Mouse (Mus musculus): Measurements from ENCODE around the gene Lima1. TPM values are rescaled to one million over a fixed set of nuclear protein-coding genes. Genes with fewer than 3 reads are reported as not detected.

The Lima1 gene
- total RNA-seq, 1 experiment = 69.9 TPM

- Histone ChIP-seq H3K27ac (ENCODE audit: insufficient read depth, low read depth, low read length, poor library complexity, severe bottlenecking) (no peak overlapping the region), H3K9me3 (ENCODE audit: control insufficient read depth, insufficient read depth, low read depth, low read length) (no peaks in the 10 kb centered on the region), H3K9ac (ENCODE audit: insufficient read depth, low read depth, low read length, poor library complexity, severe bottlenecking) (no peak overlapping the region), H3K4me3 (ENCODE audit: insufficient read depth in 1 of 2, low read depth in 1 of 2, low read length in 2 of 2, poor library complexity in 1 of 2, severe bottlenecking in 1 of 2) (no peak overlapping the region), H3K4me1 (ENCODE audit: control insufficient read depth in 2 of 2, insufficient read depth in 2 of 2, low read length in 2 of 2, poor library complexity in 1 of 2) (peaks cover 5% of the 10 kb centered on the region in 2 experiments; a peak in 3 of 4 replicates), H3K36me3 (ENCODE audit: control insufficient read depth, insufficient read depth, low read length, poor library complexity, severe bottlenecking) (peaks cover 19% of the 10 kb centered on the region; the same call in 1 of the 2 replicates)
- no peak for TF ChIP-seq ZNF384 (IDR thresholded peaks at IDR 0.05; ENCODE audit: low read depth, low read length)
- TF ChIP-seq CHD2 (IDR thresholded peaks at IDR 0.05; ENCODE audit: low read depth, low read length) = no peak
- TF ChIP-seq HCFC1 (IDR thresholded peaks at IDR 0.05; ENCODE audit: borderline replicate concordance, insufficient read depth, low read length) = no peak
- no peak for TF ChIP-seq MAFK (IDR thresholded peaks at IDR 0.05; ENCODE audit: insufficient read depth, low read depth, low read length)
- no peak for TF ChIP-seq ZC3H11A (IDR thresholded peaks at IDR 0.05; ENCODE audit: borderline replicate concordance, low read depth, low read length)
- in situ Hi-C loops (cut with MboI; ENCODE audit: low sequenced_read_pairs in 2 of 2, unreplicated experiment in 2 of 2) = no loop called here
- DNase-seq (ENCODE audit: low read depth, low spot score) = no peak
These were observed 69.1 kb downstream of the Lima1 start for GRCm38 (mm10) chr15:99806171-99806570.

GRCm38 (mm10) chr15:99805673-99806072, 69.6 kb downstream of the Lima1 start:
- no peak for DNase-seq (ENCODE audit: low read depth, low spot score)
- Histone ChIP-seq H3K36me3 (ENCODE audit: control insufficient read depth, insufficient read depth, low read length, poor library complexity, severe bottlenecking) (peaks cover 19% of the 10 kb centered on the region; the same call in 1 of the 2 replicates), H3K27ac (ENCODE audit: insufficient read depth, low read depth, low read length, poor library complexity, severe bottlenecking) (no peak overlapping the region), H3K9ac (ENCODE audit: insufficient read depth, low read depth, low read length, poor library complexity, severe bottlenecking) (no peak overlapping the region), H3K4me3 (ENCODE audit: insufficient read depth in 1 of 2, low read depth in 1 of 2, low read length in 2 of 2, poor library complexity in 1 of 2, severe bottlenecking in 1 of 2) (no peak overlapping the region), H3K4me1 (ENCODE audit: control insufficient read depth in 2 of 2, insufficient read depth in 2 of 2, low read length in 2 of 2, poor library complexity in 1 of 2) (peaks cover 5% of the 10 kb centered on the region in 2 experiments; a peak in 3 of 4 replicates), H3K9me3 (ENCODE audit: control insufficient read depth, insufficient read depth, low read depth, low read length) (no peaks in the 10 kb centered on the region)
- in situ Hi-C loops (cut with MboI; ENCODE audit: low sequenced_read_pairs in 2 of 2, unreplicated experiment in 2 of 2) = no loop called here
- TF ChIP-seq CHD2 (IDR thresholded peaks at IDR 0.05; ENCODE audit: low read depth, low read length) = no peak
- TF ChIP-seq ZNF384 (IDR thresholded peaks at IDR 0.05; ENCODE audit: low read depth, low read length) = no peak
- no peak for TF ChIP-seq MAFK (IDR thresholded peaks at IDR 0.05; ENCODE audit: insufficient read depth, low read depth, low read length)
- no peak for TF ChIP-seq HCFC1 (IDR thresholded peaks at IDR 0.05; ENCODE audit: borderline replicate concordance, insufficient read depth, low read length)
- no peak for TF ChIP-seq ZC3H11A (IDR thresholded peaks at IDR 0.05; ENCODE audit: borderline replicate concordance, low read depth, low read length)

GRCm38 (mm10) chr15:99803186-99803644, 72.0 kb downstream of the Lima1 start:
- Histone ChIP-seq H3K27ac (ENCODE audit: insufficient read depth, low read depth, low read length, poor library complexity, severe bottlenecking) (no peak overlapping the region), H3K36me3 (ENCODE audit: control insufficient read depth, insufficient read depth, low read length, poor library complexity, severe bottlenecking) (peaks cover 19% of the 10 kb centered on the region; the same call in 1 of the 2 replicates), H3K4me1 (ENCODE audit: control insufficient read depth in 2 of 2, insufficient read depth in 2 of 2, low read length in 2 of 2, poor library complexity in 1 of 2) (peaks cover 5 to 10% of the 10 kb centered on the region in 2 experiments; a peak in 3 of 4 replicates), H3K9me3 (ENCODE audit: control insufficient read depth, insufficient read depth, low read depth, low read length) (no peaks in the 10 kb centered on the region), H3K9ac (ENCODE audit: insufficient read depth, low read depth, low read length, poor library complexity, severe bottlenecking) (no peak overlapping the region), H3K4me3 (ENCODE audit: insufficient read depth in 1 of 2, low read depth in 1 of 2, low read length in 2 of 2, poor library complexity in 1 of 2, severe bottlenecking in 1 of 2) (no peak overlapping the region)
- DNase-seq (ENCODE audit: low read depth, low spot score) = no peak
- TF ChIP-seq CHD2 (IDR thresholded peaks at IDR 0.05; ENCODE audit: low read depth, low read length) = no peak
- TF ChIP-seq MAFK (IDR thresholded peaks at IDR 0.05; ENCODE audit: insufficient read depth, low read depth, low read length) = no peak
- no peak for TF ChIP-seq ZNF384 (IDR thresholded peaks at IDR 0.05; ENCODE audit: low read depth, low read length)
- no peak for TF ChIP-seq HCFC1 (IDR thresholded peaks at IDR 0.05; ENCODE audit: borderline replicate concordance, insufficient read depth, low read length)
- no peak for TF ChIP-seq ZC3H11A (IDR thresholded peaks at IDR 0.05; ENCODE audit: borderline replicate concordance, low read depth, low read length)
- in situ Hi-C loops (cut with MboI; ENCODE audit: low sequenced_read_pairs in 2 of 2, unreplicated experiment in 2 of 2) = no loop called here

- Histone ChIP-seq H3K9ac (ENCODE audit: insufficient read depth, low read depth, low read length, poor library complexity, severe bottlenecking) (no peak overlapping the region), H3K4me3 (ENCODE audit: insufficient read depth in 1 of 2, low read depth in 1 of 2, low read length in 2 of 2, poor library complexity in 1 of 2, severe bottlenecking in 1 of 2) (no peak overlapping the region)
These were observed 73.2 kb downstream of the Lima1 start for GRCm38 (mm10) chr15:99801885-99802572.

More at GRCm38 (mm10) chr15:99801885-99802572, 73.2 kb downstream of the Lima1 start:
- no peak for DNase-seq (ENCODE audit: low read depth, low spot score)
- H3K27ac ChIP-seq (ENCODE audit: insufficient read depth, low read depth, low read length, poor library complexity, severe bottlenecking) = no peak overlapping the region
- peaks cover 5 to 9% of the 10 kb centered on the region in 2 experiments; a peak in 3 of 4 replicates for H3K4me1 ChIP-seq (ENCODE audit: control insufficient read depth in 2 of 2, insufficient read depth in 2 of 2, low read length in 2 of 2, poor library complexity in 1 of 2)
- H3K36me3 ChIP-seq (ENCODE audit: control insufficient read depth, insufficient read depth, low read length, poor library complexity, severe bottlenecking) = peaks cover 16% of the 10 kb centered on the region; the same call in 1 of the 2 replicates
- no peak for TF ChIP-seq MAFK (IDR thresholded peaks at IDR 0.05; ENCODE audit: insufficient read depth, low read depth, low read length)
- TF ChIP-seq ZNF384 (IDR thresholded peaks at IDR 0.05; ENCODE audit: low read depth, low read length) = no peak
- no peak for TF ChIP-seq CHD2 (IDR thresholded peaks at IDR 0.05; ENCODE audit: low read depth, low read length)
- no peak for TF ChIP-seq ZC3H11A (IDR thresholded peaks at IDR 0.05; ENCODE audit: borderline replicate concordance, low read depth, low read length)
- no peak for TF ChIP-seq HCFC1 (IDR thresholded peaks at IDR 0.05; ENCODE audit: borderline replicate concordance, insufficient read depth, low read length)
- no peaks in the 10 kb centered on the region for H3K9me3 ChIP-seq (ENCODE audit: control insufficient read depth, insufficient read depth, low read depth, low read length)
- in situ Hi-C loops (cut with MboI; ENCODE audit: low sequenced_read_pairs in 2 of 2, unreplicated experiment in 2 of 2) = no loop called here
